Mouse (Mus musculus): Measurements from ENCODE around the gene Capn13.

- no peak for TF ChIP-seq GATA1 (IDR thresholded peaks at IDR 0.05; ENCODE audit: low read length)
- TF ChIP-seq TAL1 (IDR thresholded peaks at IDR 0.05; ENCODE audit: low read length) = no peak
Measured at GRCm38 (mm10) chr17:73314786-73315185, 85.9 kb downstream of the Capn13 start.

All from erythroblast, embryonic 14.5 days (primary cell).